Mouse (Mus musculus) forebrain, embryonic 13.5 days (tissue): ENCODE data around the gene Tgfbr2. TPM values are rescaled to one million over a fixed set of nuclear protein-coding genes. Genes with fewer than 3 reads are reported as not detected.

Experiments
- ATAC-seq: fragments of 200-750 bp; cut with Nextera tagmentation; 2 replicates; pipeline ENCODE4 v1.8.0; 2017
- H3K27ac ChIP-seq: fragments of 300-500 bp; sonication (generic); 2 replicates; pipeline ENCODE4 v1.5.1; 2015; ENCODE audit warnings: inconsistent platforms, mild to moderate bottlenecking, moderate library complexity
- H3K27me3 ChIP-seq: fragments of 300-500 bp; sonication (generic); 2 replicates; pipeline ENCODE4 v1.6.1; 2015; ENCODE audit warnings: mild to moderate bottlenecking, inconsistent platforms
- H3K36me3 ChIP-seq: fragments of 300-500 bp; sonication (generic); 2 replicates; pipeline ENCODE4 v1.6.1; 2015; ENCODE audit warnings: mild to moderate bottlenecking, inconsistent platforms; ENCODE audit not compliant: poor library complexity, severe bottlenecking
- H3K4me1 ChIP-seq: fragments of 300-500 bp; sonication (generic); 2 replicates; pipeline ENCODE4 v1.6.1; 2015; ENCODE audit warnings: inconsistent platforms
- H3K4me2 ChIP-seq: fragments of 300-500 bp; sonication (generic); 2 replicates; pipeline ENCODE4 v1.6.1; 2015; ENCODE audit warnings: inconsistent platforms, mild to moderate bottlenecking, moderate library complexity
- H3K4me3 ChIP-seq: fragments of 300-500 bp; sonication (generic); 2 replicates; pipeline ENCODE4 v1.5.1; 2015; ENCODE audit warnings: mild to moderate bottlenecking, inconsistent platforms
- H3K9ac ChIP-seq: fragments of 300-500 bp; sonication (generic); 2 replicates; pipeline ENCODE4 v1.6.1; 2015; ENCODE audit warnings: mild to moderate bottlenecking, inconsistent platforms
- H3K9me3 ChIP-seq: fragments of 300-500 bp; sonication (generic); replicated peaks from 2 replicates; pipeline ENCODE4 v1.6.1; 2016; ENCODE audit warnings: inconsistent platforms
- WGBS: fragments of 180-500 bp; shearing (Covaris S2); methylation state at CpG from one replicate; pipeline ENCODE4 v1.1.7; 2015; 5-methylcytosine and 5-hydroxymethylcytosine counted together
- polyA plus RNA-seq: library from polyadenylated mRNA; unstranded; fragments of >200 nt; fragmentation: Nextera tagmentation; extraction: Ambion mirVana; gene quantifications from 2 replicates; pipeline ENCODE4 v1.2.1, GENCODE M21; 2015

Tgfbr2 gene
- polyA plus RNA-seq, 1 experiment from 2014 or later = 4.2 TPM

- ATAC-seq = no peak
- H3K4me3 ChIP-seq = no peak overlapping the region
- H3K9me3 ChIP-seq = no peaks in the 10 kb centered on the region
- H3K9ac ChIP-seq = no peak overlapping the region
- 85% methylated on average over 6 of the region's 6 CpGs for WGBS
- no peak overlapping the region for H3K4me2 ChIP-seq
- H3K36me3 ChIP-seq = no peaks in the 10 kb centered on the region
- H3K27ac ChIP-seq = no peak overlapping the region
- H3K27me3 ChIP-seq = peaks cover 8% of the 10 kb centered on the region
- H3K4me1 ChIP-seq = no peaks in the 10 kb centered on the region
Observed at GRCm38 (mm10) chr9:116169067-116169466, 6.1 kb downstream of the Tgfbr2 start.

DNA sequence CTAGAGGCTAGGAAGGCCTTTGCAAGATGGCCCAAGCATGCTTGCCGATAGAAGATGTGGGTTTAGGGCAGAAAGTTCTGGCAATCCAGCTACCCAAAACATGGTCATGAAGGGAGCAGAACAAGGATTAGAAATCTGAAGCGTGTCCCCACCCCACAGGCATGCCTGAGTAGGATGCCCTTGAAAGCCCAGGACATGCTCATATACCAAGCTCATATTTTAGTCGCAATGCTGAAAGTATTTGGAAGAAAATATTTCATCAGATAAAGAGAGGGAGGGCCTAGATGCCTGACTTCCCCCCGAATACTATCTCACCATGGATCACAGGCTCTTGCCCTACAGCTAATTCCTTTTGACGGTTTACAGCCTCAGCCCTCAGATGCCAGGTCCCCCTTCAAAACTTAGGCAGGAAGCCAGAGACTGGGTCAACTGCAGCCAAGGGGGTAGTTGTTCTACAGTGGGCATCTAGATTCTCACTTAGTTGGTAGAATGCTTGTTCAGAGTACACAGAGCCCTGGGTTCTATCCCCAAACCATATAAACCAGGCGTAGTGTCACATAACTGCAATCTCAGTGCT lies 7.8 kb downstream of the Tgfbr2 start:
- Histone ChIP-seq H3K4me3 (no peak overlapping the region), H3K9ac (no peak overlapping the region), H3K36me3 (no peaks in the 10 kb centered on the region), H3K4me2 (no peak overlapping the region), H3K27me3 (no peaks in the 10 kb centered on the region), H3K4me1 (no peaks in the 10 kb centered on the region), H3K27ac (no peak overlapping the region), H3K9me3 (no peaks in the 10 kb centered on the region)
- no peak for ATAC-seq
- WGBS = 87% methylated on average over 6 of the region's 6 CpGs

- Histone ChIP-seq H3K4me2 (no peak overlapping the region), H3K9ac (no peak overlapping the region), H3K36me3 (no peaks in the 10 kb centered on the region), H3K4me1 (no peaks in the 10 kb centered on the region), H3K27me3 (no peaks in the 10 kb centered on the region), H3K9me3 (no peaks in the 10 kb centered on the region), H3K27ac (no peak overlapping the region), H3K4me3 (no peak overlapping the region)
- ATAC-seq = no peak
- whole genome bisulfite sequencing = 77% methylated on average over 6 of the region's 6 CpGs
Observed at GRCm38 (mm10) chr9:116166363-116166762, 8.8 kb downstream of the Tgfbr2 start.

DNA sequence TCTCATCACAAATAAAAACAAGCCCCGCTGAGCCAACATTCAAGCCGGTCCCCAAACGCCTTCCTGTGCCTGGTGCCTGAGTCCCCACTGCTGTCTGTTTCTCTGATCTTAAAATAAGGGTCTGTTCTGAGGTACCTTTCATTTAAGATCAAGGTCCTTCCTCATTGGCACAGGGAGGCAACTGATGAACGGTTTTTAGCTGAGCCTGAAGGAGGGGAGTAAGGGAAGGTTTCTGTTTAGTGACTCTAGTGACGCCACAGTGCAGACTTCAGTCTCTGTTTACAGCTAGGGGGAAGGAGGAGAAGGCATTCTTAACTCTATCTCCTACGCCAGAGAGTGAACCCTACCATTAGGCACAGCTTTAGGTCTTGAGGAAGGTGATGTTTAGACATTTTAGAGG lies 11.3 kb downstream of the Tgfbr2 start:
- WGBS = 71% methylated on average over 6 of the region's 6 CpGs
- ATAC-seq = no peak
- H3K4me2 ChIP-seq = no peak overlapping the region
- no peak overlapping the region for H3K4me3 ChIP-seq
- no peak overlapping the region for H3K9ac ChIP-seq
- no peaks in the 10 kb centered on the region for H3K4me1 ChIP-seq
- H3K27me3 ChIP-seq = no peaks in the 10 kb centered on the region
- no peak overlapping the region for H3K27ac ChIP-seq
- H3K9me3 ChIP-seq = no peaks in the 10 kb centered on the region
- no peaks in the 10 kb centered on the region for H3K36me3 ChIP-seq

DNA sequence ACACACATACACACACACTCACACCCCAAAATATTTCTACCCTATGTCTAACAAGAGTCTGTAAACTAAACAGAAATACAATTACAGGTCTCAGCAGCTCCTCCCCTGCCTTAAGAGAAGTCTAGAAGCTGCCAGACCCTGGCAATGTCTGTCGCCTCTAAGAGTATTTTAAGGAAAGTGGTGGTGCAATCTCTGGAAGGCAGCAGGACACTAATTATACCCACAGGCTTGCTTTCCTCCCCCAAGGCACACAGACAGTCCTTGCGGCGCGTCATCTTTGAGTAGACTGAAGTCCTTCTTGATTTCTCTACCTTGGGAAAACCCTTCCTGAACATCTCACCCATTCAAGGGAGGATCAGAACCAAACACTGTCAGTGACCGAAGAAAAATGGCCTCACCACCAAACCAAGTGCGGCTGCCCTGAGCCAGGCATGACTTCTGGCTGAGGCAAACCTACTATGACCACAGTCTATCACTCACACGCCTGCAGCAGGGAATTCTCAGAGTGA lies 12.2 kb downstream of the Tgfbr2 start:
- H3K4me3 ChIP-seq = no peak overlapping the region
- no peaks in the 10 kb centered on the region for H3K9me3 ChIP-seq
- no peaks in the 10 kb centered on the region for H3K27me3 ChIP-seq
- no peaks in the 10 kb centered on the region for H3K36me3 ChIP-seq
- ATAC-seq = no peak
- no peaks in the 10 kb centered on the region for H3K4me1 ChIP-seq
- no peak overlapping the region for H3K4me2 ChIP-seq
- 94% methylated on average over 7 of the region's 7 CpGs for WGBS
- H3K9ac ChIP-seq = no peak overlapping the region
- H3K27ac ChIP-seq = no peak overlapping the region

GRCm38 (mm10) chr9:116160860-116161259 lies 14.3 kb downstream of the Tgfbr2 start:
- H3K36me3 ChIP-seq = no peaks in the 10 kb centered on the region
- no peak overlapping the region for H3K4me3 ChIP-seq
- 93% methylated on average over 7 of the region's 7 CpGs for WGBS
- no peak overlapping the region for H3K9ac ChIP-seq
- no peaks in the 10 kb centered on the region for H3K27me3 ChIP-seq
- no peak for ATAC-seq
- no peaks in the 10 kb centered on the region for H3K9me3 ChIP-seq
- H3K4me2 ChIP-seq = no peak overlapping the region
- H3K27ac ChIP-seq = no peak overlapping the region
- no peaks in the 10 kb centered on the region for H3K4me1 ChIP-seq

- H3K9ac ChIP-seq = no peak overlapping the region
- ATAC-seq = no peak
- H3K4me1 ChIP-seq = no peaks in the 10 kb centered on the region
- no peak overlapping the region for H3K4me3 ChIP-seq
- no peak overlapping the region for H3K4me2 ChIP-seq
- WGBS = 91% methylated on average over 3 of the region's 3 CpGs
- H3K9me3 ChIP-seq = no peaks in the 10 kb centered on the region
- no peaks in the 10 kb centered on the region for H3K36me3 ChIP-seq
- no peaks in the 10 kb centered on the region for H3K27me3 ChIP-seq
- no peak overlapping the region for H3K27ac ChIP-seq
Observed at GRCm38 (mm10) chr9:116160067-116160466, 15.1 kb downstream of the Tgfbr2 start.

GRCm38 (mm10) chr9:116156501-116156900 lies 18.7 kb downstream of the Tgfbr2 start:
- Histone ChIP-seq H3K4me1 (no peaks in the 10 kb centered on the region), H3K4me3 (no peak overlapping the region), H3K4me2 (no peak overlapping the region), H3K27ac (no peak overlapping the region), H3K9me3 (no peaks in the 10 kb centered on the region), H3K36me3 (no peaks in the 10 kb centered on the region), H3K9ac (no peak overlapping the region), H3K27me3 (no peaks in the 10 kb centered on the region)
- no peak for ATAC-seq
- WGBS = 90% methylated on average over 5 of the region's 5 CpGs

DNA sequence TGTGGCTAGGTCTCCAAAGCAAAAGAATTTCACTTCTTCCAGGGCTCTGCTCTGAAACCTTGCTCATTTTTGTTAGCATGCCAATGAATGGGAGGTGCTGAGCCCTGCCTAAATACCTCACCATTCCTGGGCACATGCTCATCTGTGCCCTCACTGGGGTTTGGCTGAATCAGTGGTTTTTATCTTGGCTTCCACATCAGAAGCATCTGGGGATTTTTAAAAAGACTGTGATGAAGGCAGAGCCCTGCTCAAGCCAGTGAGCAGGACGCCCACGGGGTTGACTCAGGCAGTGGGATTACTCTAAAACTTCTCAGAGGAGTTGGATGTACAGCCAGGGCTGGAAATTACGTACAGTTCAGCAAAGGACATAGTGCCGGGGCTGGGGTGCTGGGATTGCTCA lies 22.3 kb downstream of the Tgfbr2 start:
- WGBS = 79% methylated on average over 4 of the region's 4 CpGs
- peaks cover 5% of the 10 kb centered on the region; the same call in 1 of the 2 replicates for H3K4me1 ChIP-seq
- no peak for ATAC-seq

GRCm38 (mm10) chr9:116150725-116151396 lies 24.3 kb downstream of the Tgfbr2 start:
- H3K27ac ChIP-seq = no peak overlapping the region; the same call in 1 of the 2 replicates
- no peak overlapping the region for H3K4me2 ChIP-seq
- 8% methylated on average over 7 of the region's 7 CpGs for WGBS

More for the DNA sequence above, 22.3 kb downstream of the Tgfbr2 start:
- Histone ChIP-seq H3K36me3 (no peaks in the 10 kb centered on the region), H3K27me3 (no peaks in the 10 kb centered on the region), H3K4me2 (no peak overlapping the region), H3K9ac (no peak overlapping the region), H3K9me3 (no peaks in the 10 kb centered on the region), H3K4me3 (no peak overlapping the region), H3K27ac (no peak overlapping the region)

GRCm38 (mm10) chr9:116148809-116149208 lies 26.4 kb downstream of the Tgfbr2 start:
- H3K4me1 ChIP-seq = peaks cover 5% of the 10 kb centered on the region; the same call in 1 of the 2 replicates
- no peak overlapping the region for H3K4me3 ChIP-seq
- H3K9ac ChIP-seq = no peak overlapping the region
- H3K4me2 ChIP-seq = no peak overlapping the region
- H3K9me3 ChIP-seq = no peaks in the 10 kb centered on the region
- H3K27me3 ChIP-seq = no peaks in the 10 kb centered on the region
- no peak overlapping the region for H3K27ac ChIP-seq
- H3K36me3 ChIP-seq = no peaks in the 10 kb centered on the region
- 95% methylated on average over 7 of the region's 7 CpGs for WGBS
- ATAC-seq = no peak

More at GRCm38 (mm10) chr9:116150725-116151396, 24.3 kb downstream of the Tgfbr2 start:
- H3K36me3 ChIP-seq = no peaks in the 10 kb centered on the region
- ATAC-seq = no peak
- H3K9me3 ChIP-seq = no peaks in the 10 kb centered on the region
- peaks cover 5% of the 10 kb centered on the region; the same call in 1 of the 2 replicates for H3K4me1 ChIP-seq
- no peaks in the 10 kb centered on the region for H3K27me3 ChIP-seq
- H3K9ac ChIP-seq = no peak overlapping the region
- H3K4me3 ChIP-seq = no peak overlapping the region

GRCm38 (mm10) chr9:116146235-116146634 lies 28.9 kb downstream of the Tgfbr2 start:
- Histone ChIP-seq H3K4me1 (peaks cover 3% of the 10 kb centered on the region; the same call in 1 of the 2 replicates), H3K36me3 (no peaks in the 10 kb centered on the region), H3K9me3 (no peaks in the 10 kb centered on the region), H3K4me2 (no peak overlapping the region), H3K27me3 (no peaks in the 10 kb centered on the region), H3K9ac (no peak overlapping the region), H3K27ac (no peak overlapping the region), H3K4me3 (no peak overlapping the region)
- 68% methylated on average over 9 of the region's 9 CpGs for WGBS
- ATAC-seq = no peak
